Mouse (Mus musculus): Measurements from ENCODE around the gene Jund. TPM values are rescaled to one million over a fixed set of nuclear protein-coding genes. Genes with fewer than 3 reads are reported as not detected.

Gene Jund
- total RNA-seq, 4 experiments from 2014 or later, result 206 to 222 (median 214) TPM

DNA sequence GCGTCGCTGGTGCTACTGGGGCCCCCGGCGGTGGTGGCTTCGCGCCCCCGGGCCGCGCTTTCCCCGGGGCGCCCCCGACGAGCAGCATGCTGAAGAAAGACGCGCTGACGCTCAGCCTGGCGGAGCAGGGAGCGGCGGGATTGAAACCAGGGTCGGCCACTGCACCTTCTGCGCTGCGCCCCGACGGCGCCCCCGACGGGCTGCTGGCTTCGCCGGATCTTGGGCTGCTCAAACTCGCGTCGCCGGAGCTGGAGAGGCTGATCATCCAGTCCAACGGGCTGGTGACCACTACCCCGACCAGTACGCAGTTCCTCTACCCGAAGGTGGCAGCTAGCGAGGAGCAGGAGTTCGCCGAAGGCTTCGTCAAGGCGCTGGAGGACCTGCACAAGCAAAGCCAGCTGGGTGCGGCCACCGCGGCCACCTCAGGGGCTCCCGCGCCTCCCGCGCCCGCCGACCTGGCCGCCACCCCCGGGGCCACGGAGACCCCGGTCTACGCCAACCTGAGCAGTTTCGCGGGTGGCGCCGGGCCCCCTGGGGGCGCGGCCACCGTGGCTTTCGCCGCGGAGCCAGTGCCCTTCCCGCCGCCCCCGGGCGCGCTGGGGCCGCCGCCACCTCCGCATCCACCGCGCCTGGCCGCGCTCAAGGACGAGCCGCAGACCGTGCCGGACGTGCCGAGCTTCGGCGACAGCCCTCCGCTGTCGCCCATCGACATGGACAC lies 526 bp downstream of the Jund start:
- DNase-seq (ENCODE audit: low spot score in 2 of 2), result peak in 1 of 2 experiments; percentile 57

DNA sequence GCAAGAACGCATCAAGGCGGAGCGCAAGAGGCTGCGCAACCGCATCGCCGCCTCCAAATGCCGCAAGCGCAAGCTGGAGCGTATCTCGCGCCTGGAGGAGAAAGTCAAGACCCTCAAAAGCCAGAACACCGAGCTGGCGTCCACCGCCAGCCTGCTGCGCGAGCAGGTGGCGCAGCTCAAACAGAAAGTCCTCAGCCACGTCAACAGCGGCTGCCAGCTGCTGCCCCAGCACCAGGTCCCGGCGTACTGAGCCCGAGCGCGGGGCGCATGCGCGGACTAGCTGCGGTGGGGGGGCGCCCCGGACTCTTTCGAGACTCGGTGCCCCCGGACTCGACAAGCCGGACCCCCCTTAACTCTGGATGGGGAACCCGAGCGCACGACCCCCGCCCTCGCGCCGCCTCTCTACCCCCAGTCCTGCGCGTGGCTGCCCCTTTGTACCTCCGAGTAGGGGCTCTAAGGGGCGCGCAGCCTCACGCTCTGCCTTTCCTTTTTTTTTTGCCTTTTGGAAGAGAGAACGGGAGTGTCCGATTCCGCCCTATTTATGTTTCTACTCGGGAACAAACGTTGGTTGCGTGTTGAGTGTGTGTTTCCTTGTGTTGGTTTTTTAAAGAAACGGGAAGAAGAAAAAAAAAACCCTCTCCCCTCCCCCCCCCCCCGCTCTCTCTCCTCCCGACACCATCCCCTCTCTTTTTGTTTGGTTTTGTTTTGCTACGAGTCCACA lies 1.2 kb downstream of the Jund start:
- DNase-seq (ENCODE audit: low spot score in 2 of 2), result peak; percentile 80

DNA sequence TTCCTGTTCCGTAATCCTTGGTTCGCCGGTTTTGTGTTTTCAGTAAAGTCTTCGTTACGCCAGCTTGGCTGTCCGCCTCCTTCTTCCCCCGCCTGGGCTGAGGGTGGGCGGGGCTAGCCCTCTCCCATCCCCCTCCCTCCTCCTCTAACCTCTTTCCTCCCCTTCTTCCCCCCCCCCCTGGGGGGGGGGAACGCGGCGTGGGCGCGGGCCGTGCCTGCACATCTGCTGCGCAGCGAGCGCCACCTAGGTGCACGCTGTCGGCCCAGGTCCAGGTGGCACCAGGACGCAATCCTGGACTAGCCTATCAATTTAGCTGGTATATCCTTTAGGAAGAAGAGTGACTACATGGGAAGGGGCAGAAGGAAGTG lies 1.8 kb downstream of the Jund start:
- peak; percentile 74 to 89 for DNase-seq (ENCODE audit: low spot score in 2 of 2)

DNA sequence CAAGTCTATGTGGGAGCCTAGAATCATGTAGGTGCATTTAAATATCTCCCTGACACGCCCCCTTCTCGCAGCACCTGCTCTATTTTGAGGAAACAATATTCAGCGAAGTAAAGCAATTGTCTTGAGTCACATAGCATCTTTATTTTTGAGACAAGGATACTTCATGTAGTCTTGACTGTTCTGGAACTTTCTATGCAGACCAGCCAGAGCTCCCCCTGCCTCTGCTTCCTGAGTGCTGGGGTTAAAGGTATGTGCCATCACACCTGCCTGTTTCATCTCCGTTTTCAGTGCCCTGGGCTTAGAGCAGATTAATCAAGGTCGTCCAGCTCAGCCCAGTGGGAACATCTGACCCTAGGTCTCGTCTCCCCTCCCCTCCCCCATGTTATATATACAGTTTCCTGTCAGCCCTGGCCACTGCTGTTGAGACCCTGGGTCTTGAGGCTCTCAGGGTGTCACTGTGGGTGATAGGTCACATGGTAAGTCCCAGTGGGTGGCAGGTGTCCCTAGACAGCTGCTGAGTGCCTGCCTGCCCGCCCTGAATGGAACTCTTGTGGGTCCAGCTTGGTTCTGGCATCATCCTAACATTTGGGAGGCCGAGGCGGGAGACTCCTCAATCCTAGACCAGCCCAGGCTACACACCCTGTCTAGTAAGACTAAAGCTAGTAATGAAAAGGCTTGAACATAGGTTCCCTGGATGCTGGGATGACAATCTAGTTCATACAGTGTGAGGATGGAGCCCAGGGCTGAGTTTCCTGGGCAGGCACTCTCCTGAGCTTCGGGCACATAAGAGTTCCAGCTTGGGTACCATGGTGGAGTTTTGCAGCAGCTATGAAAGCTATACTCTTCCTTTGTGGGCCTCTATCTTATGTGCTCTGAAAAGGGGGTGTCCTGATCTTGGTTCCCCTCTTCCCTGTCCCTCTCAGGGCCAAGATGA lies 2.6 kb downstream of the Jund start:
- no peak for DNase-seq (ENCODE audit: low spot score in 2 of 2)

DNA sequence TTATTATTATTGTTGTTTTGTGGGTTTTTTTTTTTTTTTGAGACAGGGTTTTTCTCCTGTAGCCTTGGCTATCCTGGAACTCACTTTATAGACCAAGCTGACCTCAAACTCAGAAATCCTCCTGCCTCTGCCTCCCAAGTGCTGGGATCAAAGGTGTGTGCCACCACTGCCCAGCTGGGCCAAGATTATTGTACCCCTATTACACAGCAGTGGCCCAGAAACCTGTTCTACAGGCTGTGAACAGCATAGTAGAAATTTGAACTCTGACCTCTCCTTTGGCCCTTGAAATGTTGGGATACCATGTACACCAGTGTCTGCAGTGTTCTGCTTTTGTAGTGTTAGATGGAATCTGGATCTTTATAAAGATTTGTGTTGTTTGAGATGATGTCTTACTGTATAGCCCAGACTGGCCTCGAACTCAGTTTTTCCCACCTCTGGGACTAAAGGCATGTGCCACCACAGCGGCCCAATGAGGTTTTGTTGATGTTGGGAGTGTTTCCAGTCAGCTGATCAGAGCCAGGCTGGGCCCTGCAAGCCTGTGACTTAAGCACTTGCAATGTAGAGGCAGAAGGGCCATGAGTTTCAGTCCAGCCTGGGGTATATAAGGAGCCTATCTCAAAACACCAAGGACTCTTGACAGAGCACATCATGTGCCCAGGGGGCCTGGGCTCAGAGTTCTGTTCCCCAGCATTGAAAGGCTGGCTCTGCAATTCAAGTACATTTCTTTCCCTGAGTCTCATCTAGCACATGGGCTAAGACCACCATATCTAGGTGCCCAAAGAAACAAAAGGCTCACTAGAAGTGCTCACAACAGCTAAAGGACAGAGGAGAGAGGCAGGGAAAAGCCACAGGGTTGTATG lies 3.5 kb downstream of the Jund start:
- DNase-seq (ENCODE audit: low spot score in 2 of 2), result no peak

DNA sequence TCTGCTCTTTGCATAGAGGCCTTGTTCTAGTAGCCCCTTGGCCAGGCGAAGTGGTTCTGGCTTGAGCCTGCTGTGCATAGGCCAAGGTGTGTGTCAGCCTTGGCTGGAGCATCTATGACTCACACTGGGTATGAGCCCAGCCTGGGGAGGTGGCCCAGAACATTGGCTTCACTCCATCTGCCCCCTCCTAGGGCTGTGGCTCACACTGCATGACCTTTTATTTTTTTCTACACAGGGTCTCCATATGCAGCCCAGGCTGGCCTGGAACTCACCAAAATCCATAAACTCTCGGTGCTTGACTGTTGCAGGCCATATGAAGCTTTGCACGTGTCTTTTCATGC lies 4.1 kb downstream of the Jund start:
- DNase-seq (ENCODE audit: low spot score in 2 of 2), result peak in 1 of 2 experiments; percentile 57

DNA sequence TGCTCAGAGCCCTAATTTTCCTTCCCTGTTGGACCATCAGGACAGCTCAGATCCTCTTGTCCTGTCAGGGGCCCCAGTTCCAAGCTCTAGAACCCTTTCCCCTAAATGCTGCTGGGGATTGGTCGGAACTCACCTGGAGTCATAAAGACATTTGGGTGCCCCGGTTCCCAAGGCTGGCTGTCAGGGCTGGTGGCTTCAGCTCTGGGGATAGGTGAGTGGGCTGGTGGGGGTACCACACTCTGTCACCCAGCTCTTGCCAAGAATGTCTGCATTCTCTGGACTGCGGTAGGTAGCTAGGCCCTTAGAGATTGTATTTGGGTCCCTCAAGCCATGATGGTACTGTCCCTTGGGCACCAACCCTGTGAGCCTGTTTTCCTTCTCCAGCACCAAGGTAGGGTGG lies 4.5 kb downstream of the Jund start, which contains the start of gene Iqcn:
Gene Iqcn (plus strand): TSS at position 171 of the 400 bp plus-strand sequence.
- no peak for DNase-seq (ENCODE audit: low spot score in 2 of 2)

DNA sequence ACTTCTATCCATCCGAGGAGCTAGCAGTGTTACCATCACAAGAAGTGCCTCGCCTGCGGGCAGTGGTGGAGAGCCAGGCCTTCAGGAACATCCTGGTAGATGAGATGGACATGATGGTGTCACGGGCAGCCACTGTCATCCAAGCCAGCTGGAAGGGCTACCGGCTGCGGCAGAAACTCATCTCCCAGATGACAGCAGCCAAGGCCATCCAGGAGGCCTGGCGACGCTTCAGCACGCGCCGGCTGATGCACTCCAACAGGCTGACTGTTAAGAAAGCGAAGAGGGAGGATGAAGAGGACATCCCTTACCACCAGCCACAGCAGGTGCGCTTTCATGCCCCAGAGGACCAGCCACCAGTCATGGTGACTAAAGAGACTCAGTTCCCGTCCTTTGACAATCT lies 9.5 kb downstream of the Jund start:
- no peak for DNase-seq (ENCODE audit: low spot score in 2 of 2)

DNA sequence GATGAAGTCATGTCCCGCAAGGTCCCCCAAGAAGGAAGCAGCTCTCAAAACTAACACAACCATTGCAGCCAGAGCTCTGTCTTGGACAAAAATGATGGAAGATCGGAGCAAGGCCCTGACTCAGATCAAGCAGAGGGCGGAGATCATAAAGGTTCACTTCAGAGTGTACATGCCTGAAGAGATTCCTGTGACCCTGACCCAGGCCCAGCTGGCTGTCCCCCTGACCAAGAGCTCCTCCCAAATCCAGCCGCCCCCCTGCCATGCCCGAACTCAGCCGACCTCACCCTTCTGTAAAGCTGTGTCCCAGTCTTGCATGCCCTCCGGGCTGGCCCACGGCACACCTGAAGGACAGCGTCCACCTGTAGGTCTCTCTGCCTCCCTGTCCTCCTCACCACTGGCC lies 11.0 kb downstream of the Jund start:
- no peak for DNase-seq (ENCODE audit: low spot score in 2 of 2)

DNA sequence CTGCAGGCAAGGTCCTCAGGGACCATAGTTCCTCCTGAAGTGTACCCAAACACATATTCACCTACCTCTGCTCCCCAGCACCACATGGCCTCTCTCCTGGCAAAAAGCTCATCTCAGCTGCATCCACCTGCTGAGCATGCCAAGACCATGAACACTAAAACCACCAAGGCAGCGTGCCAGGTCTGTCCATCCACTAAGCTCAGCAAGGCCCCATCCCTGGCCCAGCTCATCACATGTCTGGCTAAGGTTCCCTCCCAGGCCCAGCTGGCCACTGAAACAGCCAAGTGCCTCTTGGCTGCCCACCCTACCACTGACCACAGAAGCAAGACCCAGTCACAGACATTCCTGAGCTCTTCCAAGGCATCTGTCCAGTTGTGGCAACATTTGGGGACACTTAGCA lies 11.5 kb downstream of the Jund start:
- no peak for DNase-seq (ENCODE audit: low spot score in 2 of 2)

DNA sequence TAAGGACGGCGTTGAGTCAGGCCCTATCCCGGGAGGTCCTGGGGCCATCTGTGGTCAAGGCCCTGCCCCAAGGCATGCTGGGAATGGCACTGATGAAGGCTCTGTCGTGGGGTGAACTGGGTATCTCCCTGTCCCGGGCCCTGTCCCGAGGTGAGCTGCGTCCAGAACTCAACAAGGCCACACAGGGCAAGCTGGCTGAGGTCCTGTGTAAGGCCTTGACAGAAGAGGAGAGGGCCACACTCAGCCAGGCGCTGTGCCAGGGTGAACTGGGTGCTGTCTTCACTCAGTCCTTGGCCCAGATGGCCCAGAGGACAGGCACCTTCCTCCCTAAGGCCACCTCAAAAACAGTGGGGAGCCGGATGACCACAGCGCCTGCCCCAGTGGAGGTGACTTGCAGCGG lies 12.3 kb downstream of the Jund start:
- DNase-seq (ENCODE audit: low spot score in 2 of 2), result no peak

DNA sequence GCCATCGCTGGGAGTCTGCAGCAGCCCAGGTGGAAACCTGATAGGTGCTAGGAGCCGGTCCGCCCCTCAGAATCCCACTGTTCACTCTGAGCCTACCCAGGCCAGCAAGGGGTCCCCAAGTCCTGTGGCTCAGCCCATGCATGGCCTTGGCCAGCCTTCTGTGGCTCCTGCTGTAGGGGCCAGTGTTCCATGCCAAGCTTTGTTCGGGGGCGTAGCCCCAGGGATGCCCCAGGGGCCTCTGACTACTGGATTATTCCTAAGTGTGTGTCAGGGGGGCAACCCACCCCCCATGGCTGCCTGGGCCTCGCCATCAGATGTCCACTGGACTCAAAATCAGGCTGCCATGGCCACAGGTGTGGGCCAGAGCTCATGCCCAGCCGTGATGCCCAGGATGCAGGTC lies 15.2 kb downstream of the Jund start:
- no peak for DNase-seq (ENCODE audit: low spot score in 2 of 2)

DNA sequence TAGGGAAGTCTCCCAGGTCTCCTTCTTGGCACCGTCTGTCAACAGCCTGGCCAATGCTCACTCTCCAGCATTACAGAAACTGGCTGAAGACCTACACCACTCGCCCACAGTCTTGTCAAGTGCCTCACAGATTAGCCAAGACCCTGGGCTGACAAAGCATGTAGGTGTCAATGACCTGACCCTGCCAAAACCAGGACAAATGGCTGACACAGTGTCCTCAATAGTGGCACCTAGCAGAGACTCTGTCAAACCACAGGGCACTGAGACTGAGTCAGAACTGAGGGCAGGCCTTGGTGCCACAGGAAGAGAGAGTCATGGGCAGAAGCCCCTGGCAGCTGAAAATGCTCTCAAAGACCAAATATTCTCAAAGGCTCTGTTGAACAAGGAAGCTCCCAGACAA lies 16.3 kb downstream of the Jund start:
- no peak for DNase-seq (ENCODE audit: low spot score in 2 of 2)

DNA sequence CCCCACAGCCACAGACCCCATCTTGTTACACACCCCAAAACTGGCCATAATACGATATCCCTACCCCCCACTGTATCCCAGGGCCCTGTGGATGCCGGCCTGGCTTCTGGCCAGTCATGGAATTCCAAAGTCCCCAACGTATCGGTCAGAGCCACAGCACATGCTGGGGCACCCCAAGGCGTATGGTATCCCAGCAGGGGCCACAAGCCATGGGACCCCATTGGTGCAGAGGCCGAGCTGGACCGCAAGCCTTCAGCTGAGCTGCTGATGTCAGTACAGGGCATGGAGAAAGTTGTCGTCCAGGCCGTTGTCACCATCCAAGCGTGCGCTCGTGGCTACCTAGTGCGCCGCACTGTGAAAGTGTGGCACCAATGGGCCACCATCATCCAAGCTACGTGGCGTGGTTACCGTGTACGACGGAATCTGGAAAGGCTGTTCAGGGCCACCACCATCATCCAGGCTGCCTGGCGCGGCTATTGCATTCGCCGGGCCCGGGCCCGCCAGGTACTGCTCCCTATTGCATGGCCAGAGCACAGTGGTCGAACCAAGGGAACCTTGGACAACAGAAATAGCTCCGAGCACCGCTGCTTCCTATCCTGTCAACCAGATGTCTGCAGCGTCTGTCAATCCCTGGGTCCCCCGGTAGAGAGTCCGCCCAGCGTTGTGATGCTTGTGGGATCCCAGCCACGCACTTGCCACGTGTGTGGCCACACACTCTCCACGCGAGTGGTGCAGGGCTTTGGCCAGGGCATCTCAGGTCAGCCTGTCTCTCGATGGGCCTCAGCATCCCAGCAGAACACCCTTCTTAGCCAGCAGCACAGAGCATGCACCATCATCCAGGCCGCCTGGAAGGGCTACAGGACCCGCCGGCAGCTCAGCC lies 18.0 kb downstream of the Jund start:
- no peak for DNase-seq (ENCODE audit: low spot score in 2 of 2)

DNA sequence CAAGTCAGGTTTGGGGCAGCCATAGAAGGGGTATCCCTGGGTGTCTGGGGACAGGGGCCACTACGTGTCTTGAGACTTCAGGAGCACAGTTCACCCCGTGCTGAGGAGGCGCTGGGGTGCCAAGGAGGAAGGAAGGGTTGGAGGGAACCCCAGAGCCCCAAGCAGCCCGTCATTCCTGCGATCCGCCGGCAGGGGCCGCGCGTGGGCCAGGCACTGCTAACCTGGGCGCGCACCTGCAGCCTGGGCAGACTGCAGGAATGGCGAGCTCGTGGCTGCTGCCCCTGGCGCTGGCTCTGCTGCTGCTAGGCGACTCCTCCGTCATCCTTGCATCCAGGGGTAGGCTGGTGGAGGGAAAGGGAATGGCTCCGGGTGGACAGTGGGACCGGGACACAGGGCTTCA lies 19.5 kb downstream of the Jund start, which contains the start of gene Gm3336:
Gene Gm3336 (plus strand): TSS at position 247 of the 400 bp plus-strand sequence.
- DNase-seq (ENCODE audit: low spot score in 2 of 2), result peak in 1 of 2 experiments; percentile 48

DNA sequence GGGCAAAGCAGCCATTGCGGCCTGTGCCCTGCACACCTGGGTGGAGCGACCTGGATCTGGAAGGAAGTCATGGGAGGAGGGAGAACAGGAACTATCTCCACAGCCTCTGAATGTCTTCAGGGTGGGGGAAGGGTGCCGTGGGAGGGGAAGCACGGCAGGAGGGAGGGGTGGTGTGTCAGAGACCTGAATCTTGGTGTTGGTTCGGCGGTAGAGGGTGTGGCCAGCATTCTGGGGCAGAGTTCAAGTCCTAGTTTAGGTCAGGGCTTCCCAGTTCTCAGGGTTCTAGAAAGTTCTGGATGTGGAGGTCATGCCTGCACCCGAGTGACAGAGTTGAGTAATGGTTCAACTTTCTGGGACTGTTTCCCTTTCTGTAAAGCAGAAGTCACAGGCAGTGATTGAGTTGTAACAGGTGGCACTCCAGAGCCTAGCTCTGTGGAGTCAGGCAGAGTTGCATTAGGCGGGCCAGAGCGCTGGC lies 21.1 kb downstream of the Jund start:
- no peak for DNase-seq (ENCODE audit: low spot score in 2 of 2)

DNA sequence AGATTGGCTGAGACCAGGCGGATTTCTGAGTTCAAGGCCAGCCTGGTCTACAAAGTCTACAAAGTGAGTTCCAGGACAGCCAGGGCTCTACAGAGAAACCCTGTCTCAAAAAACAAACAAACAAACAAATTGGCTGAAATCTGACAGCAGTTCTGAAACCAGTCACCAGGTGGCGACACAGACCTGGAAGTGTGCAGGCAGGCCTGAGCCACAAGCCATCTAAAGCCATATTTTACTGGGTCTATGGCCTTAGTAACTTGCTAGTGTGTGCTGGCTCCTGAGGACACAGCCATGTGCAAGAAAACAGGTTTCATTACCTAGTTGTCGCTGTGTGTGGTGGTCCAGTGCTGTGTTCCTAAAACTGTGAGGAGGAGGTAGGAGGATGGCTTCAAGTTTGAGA lies 22.0 kb downstream of the Jund start:
- DNase-seq (ENCODE audit: low spot score in 2 of 2), result peak in 1 of 2 experiments; percentile 86

DNA sequence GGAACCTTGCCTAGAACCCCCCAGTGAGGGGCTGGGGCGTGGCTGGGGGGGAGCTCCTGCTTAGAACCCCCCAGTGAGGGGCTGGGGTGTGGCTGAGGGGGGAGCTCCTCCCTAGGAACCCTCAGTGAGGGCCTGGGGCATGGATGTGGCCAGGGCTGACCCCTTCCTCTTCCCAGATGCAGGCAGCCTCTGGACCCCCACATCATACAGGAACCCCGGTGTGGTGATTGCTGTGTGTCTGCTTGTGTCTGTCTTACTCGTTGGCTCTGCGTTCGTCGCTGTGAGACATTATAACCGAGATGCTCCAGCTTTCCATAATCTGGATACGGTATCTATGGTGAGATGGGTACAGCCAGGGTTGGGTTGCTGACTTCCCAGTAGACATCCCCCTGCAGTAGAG lies 22.9 kb downstream of the Jund start:
- no peak for DNase-seq (ENCODE audit: low spot score in 2 of 2)

DNA sequence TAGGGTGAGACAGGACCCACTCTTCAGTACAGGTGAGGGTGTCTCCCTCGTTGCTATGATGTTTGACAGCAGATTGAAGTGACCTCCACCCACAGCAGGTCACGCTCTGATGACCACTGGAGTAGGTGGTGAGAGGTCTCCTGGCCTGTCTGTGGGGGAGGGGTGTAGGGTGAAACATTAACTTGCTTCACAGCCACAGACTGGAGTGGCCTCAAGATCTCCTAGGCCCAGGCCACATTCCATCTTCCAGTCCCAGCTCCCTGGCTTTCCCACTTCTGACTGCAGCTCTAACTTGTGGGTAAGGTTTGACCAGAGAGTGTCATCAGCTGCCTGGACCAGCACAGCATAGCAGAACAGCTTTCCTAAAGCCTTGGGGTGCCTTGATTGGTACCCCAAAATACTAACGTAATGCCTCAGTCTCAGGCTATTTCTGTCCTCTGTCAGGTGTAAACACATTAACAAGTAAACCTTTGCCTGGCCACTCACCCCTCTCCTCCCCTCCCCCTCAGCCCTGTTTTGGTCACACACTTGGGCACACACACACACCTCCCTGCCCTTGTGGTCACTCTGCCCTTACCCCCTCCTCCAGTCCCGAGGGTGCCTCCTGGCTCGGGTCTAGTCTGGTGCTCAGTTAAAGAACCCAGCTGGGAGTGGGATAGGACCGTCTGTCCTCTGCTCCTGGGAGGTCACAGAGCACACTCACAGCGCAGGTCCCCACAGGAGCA lies 24.9 kb downstream of the Jund start, which contains the start of gene Pde4c:
Gene Pde4c (plus strand): TSS at position 235 of the 725 bp plus-strand sequence.
- DNase-seq (ENCODE audit: low spot score in 2 of 2), result no peak

All from left cerebral cortex, adult 8-10 months (tissue).